Mouse (Mus musculus): Measurements from ENCODE around the gene Skap1.
"Not testable (repeated sequence)": the region's sequence is repeated elsewhere in the genome, so short reads cannot be mapped to it uniquely, and the experiment has no call there.

Skap1 gene

GRCm38 (mm10) chr11:96776968-96777962 is 312.9 kb downstream of the Skap1 start, which contains the start of gene Snx11:
Snx11 (minus strand) TSS chr11:96777559.
- DNase-seq (ENCODE audit: low spot score in 2 of 2): peak; percentile 99 to 100

GRCm38 (mm10) chr11:96778061-96778627 is 313.8 kb downstream of the Skap1 start:
- DNase-seq (ENCODE audit: low spot score in 2 of 2): not testable (repeated sequence)

- no peak for DNase-seq (ENCODE audit: low spot score in 2 of 2)
Measured at GRCm38 (mm10) chr11:96780306-96780705, 315.9 kb downstream of the Skap1 start.

GRCm38 (mm10) chr11:96781425-96781824 is 317.0 kb downstream of the Skap1 start:
- no peak for DNase-seq (ENCODE audit: low spot score in 2 of 2)

GRCm38 (mm10) chr11:96784847-96785246 is 320.5 kb downstream of the Skap1 start:
- DNase-seq (ENCODE audit: low spot score in 2 of 2): peak; percentile 69 to 79

- no peak for DNase-seq (ENCODE audit: low spot score in 2 of 2)
Measured at GRCm38 (mm10) chr11:96786731-96787450, 322.5 kb downstream of the Skap1 start.

- peak; percentile 83 to 89 for DNase-seq (ENCODE audit: low spot score in 2 of 2)
Measured at GRCm38 (mm10) chr11:96788871-96789795, 324.7 kb downstream of the Skap1 start, which contains the start of gene Cbx1. Cbx1 (plus strand) TSS chr11:96789127.

GRCm38 (mm10) chr11:96789990-96790389 is 325.6 kb downstream of the Skap1 start:
- no peak for DNase-seq (ENCODE audit: low spot score in 2 of 2)

GRCm38 (mm10) chr11:96790681-96791080 is 326.3 kb downstream of the Skap1 start:
- no peak for DNase-seq (ENCODE audit: low spot score in 2 of 2)

GRCm38 (mm10) chr11:96795491-96795890 is 331.1 kb downstream of the Skap1 start:
- DNase-seq (ENCODE audit: low spot score in 2 of 2): no peak

- no peak for DNase-seq (ENCODE audit: low spot score in 2 of 2)
Measured at GRCm38 (mm10) chr11:96796081-96796480, 331.7 kb downstream of the Skap1 start.

- no peak for DNase-seq (ENCODE audit: low spot score in 2 of 2)
Measured at GRCm38 (mm10) chr11:96796586-96796985, 332.2 kb downstream of the Skap1 start.

GRCm38 (mm10) chr11:96799511-96799910 is 335.1 kb downstream of the Skap1 start:
- no peak for DNase-seq (ENCODE audit: low spot score in 2 of 2)

- no peak for DNase-seq (ENCODE audit: low spot score in 2 of 2)
Measured at GRCm38 (mm10) chr11:96805606-96806005, 341.2 kb downstream of the Skap1 start.

- no peak for DNase-seq (ENCODE audit: low spot score in 2 of 2)
Measured at GRCm38 (mm10) chr11:96808066-96808465, 343.7 kb downstream of the Skap1 start.
